Mouse (Mus musculus): ENCODE results near the gene Fut11. TPM values are rescaled to one million over a fixed set of nuclear protein-coding genes. Genes with fewer than 3 reads are reported as not detected.

The Fut11 gene
- 28.5 and 29.2 TPM in 2 replicates for polyA plus RNA-seq (2015; fragmentation: Nextera tagmentation; extraction: Ambion mirVana)

GRCm38 (mm10) chr14:20694884-20695760 lies at the start of gene Fut11:
Gene Fut11, plus strand, starts transcription at chr14:20694968.
- H3K27ac ChIP-seq = peak within 1 kb of the TSS; percentile 100
- ATAC-seq (replicated peaks; ENCODE audit: low FRiP score) = peak; percentile 95
- no peaks in the 10 kb centered on the region for H3K27me3 ChIP-seq
- peak within 1 kb of the TSS; percentile 96 for H3K9ac ChIP-seq
- H3K4me2 ChIP-seq = peak within 1 kb of the TSS; percentile 78
- WGBS = under 1% methylated on average over 111 of the region's 111 CpGs
- no peaks in the 10 kb centered on the region for H3K9me3 ChIP-seq (replicated peaks)
- H3K4me1 ChIP-seq = peaks cover 56% of the 10 kb centered on the region
- peak within 1 kb of the TSS; percentile 96 for H3K4me3 ChIP-seq (replicated peaks)
- peaks cover 64% of the 10 kb centered on the region for H3K36me3 ChIP-seq

DNA sequence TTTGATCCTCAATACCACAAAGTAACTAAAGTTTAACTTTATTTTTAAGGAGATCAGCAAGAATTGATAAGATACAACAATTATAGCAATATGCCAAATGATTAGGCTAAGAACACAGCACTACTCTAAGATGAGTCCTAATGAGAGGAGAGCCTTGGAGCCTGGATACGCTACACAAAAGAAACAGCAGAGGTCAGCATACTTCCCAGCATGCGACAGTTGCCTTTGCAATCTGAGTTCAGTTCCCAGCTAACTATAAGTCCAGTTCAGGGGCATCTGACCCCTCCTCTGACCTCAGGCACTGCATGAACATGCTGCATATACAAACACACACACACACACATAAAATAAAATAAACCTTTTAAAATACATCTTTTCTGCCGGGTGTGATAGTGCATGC lies 49.2 kb upstream of the Fut11 start:
- H3K27me3 ChIP-seq = no peaks in the 10 kb centered on the region
- H3K36me3 ChIP-seq = no peaks in the 10 kb centered on the region
- no peak overlapping the region for H3K27ac ChIP-seq
- no peaks in the 10 kb centered on the region for H3K9me3 ChIP-seq (replicated peaks)
- no peak overlapping the region for H3K4me3 ChIP-seq (replicated peaks)
- H3K4me2 ChIP-seq = no peak overlapping the region
- peaks cover 8% of the 10 kb centered on the region for H3K4me1 ChIP-seq
- WGBS = 38% methylated on average over 3 of the region's 3 CpGs
- ATAC-seq (replicated peaks; ENCODE audit: low FRiP score) = no peak
- no peak overlapping the region for H3K9ac ChIP-seq

GRCm38 (mm10) chr14:20646381-20646780 lies 48.4 kb upstream of the Fut11 start:
- Histone ChIP-seq H3K4me1 (peaks cover 9% of the 10 kb centered on the region), H3K36me3 (no peaks in the 10 kb centered on the region), H3K27ac (no peak overlapping the region), H3K9me3 (replicated peaks) (no peaks in the 10 kb centered on the region), H3K27me3 (no peaks in the 10 kb centered on the region), H3K4me3 (replicated peaks) (no peak overlapping the region), H3K4me2 (no peak overlapping the region), H3K9ac (no peak overlapping the region)
- no peak for ATAC-seq (replicated peaks; ENCODE audit: low FRiP score)

- Histone ChIP-seq H3K4me2 (no peak overlapping the region), H3K4me3 (replicated peaks) (no peak overlapping the region), H3K27me3 (no peaks in the 10 kb centered on the region), H3K27ac (no peak overlapping the region), H3K4me1 (peaks cover 15% of the 10 kb centered on the region; the same call in 1 of the 2 replicates), H3K9me3 (replicated peaks) (no peaks in the 10 kb centered on the region), H3K9ac (no peak overlapping the region), H3K36me3 (no peaks in the 10 kb centered on the region)
- 51% methylated on average over 2 of the region's 2 CpGs for WGBS
- no peak for ATAC-seq (replicated peaks; ENCODE audit: low FRiP score)
Measured at GRCm38 (mm10) chr14:20651000-20651399, 43.8 kb upstream of the Fut11 start.

DNA sequence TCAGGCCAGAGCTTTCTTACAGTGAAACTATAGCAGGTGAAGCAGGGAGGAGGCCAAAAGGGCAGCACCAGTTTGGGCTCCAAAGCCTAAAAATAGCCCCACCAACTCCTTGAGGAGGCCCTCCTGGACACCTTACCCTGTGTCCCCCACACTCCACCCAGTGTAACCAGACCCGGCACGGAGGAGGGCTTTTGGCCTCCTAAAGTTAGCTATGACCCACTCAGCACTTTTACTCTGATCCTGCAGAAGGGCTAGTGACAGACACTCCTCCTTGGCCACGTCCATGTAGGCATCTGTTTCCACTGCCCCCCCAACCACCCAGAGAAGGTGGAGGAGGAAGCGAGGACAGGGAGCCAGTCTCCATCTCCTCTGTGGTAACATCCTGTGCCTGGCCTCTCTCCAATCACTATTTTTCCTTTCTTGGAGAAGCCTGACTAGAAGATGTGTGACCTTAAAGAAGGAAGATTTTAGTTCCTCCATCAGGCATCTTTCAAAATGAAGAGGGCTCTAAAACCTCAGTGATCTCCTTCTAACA lies 43.0 kb upstream of the Fut11 start:
- 43% methylated on average over 4 of the region's 4 CpGs for WGBS

DNA sequence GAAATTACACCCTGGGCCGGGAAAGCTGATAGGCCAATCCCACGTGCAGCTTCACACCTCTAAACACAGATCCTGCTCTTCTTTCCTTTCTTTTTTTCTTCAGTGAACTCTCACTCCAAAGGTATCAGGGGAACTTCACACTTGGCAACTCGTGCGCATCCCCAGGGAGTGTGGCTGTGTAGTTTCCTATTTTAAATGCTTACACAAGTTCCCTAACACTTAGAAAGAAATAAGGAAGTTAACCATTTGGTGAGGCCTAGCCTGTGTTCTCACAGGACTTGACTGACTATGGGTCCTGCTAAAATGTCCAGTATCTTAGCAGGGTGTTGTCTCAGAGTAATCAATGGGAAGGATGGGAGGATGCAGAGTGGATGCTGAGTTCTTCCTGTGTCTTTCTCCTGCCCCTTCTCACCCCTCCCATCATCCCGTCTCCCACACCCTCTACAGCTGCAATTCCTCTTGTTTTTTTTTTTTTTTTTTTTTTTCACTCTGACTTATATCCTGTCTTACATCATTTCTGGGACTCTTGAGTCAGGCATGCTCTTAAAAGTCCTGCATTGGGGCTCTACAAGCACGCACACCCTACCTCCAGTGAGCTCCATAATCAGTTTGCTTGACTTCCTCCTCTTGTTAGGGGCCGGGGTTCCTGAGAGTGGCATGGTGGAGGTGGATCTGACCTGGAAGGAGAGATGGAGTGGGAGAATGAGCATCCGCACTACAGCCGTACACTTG lies 39.9 kb upstream of the Fut11 start:
- Histone ChIP-seq H3K4me1 (peaks cover 22% of the 10 kb centered on the region), H3K4me2 (no peak overlapping the region), H3K36me3 (no peaks in the 10 kb centered on the region), H3K27ac (no peak overlapping the region), H3K4me3 (replicated peaks) (no peak overlapping the region), H3K9me3 (replicated peaks) (no peaks in the 10 kb centered on the region), H3K27me3 (no peaks in the 10 kb centered on the region), H3K9ac (no peak overlapping the region)
- ATAC-seq (replicated peaks; ENCODE audit: low FRiP score) = no peak
- 59% methylated on average over 9 of the region's 9 CpGs for WGBS

More for the DNA sequence above, 43.0 kb upstream of the Fut11 start:
- ATAC-seq (replicated peaks; ENCODE audit: low FRiP score) = 0 out of 2 replicates have a peak, but pooled peaks have one; percentile 33
- no peaks in the 10 kb centered on the region for H3K27me3 ChIP-seq
- H3K4me2 ChIP-seq = no peak overlapping the region
- H3K4me3 ChIP-seq (replicated peaks) = no peak overlapping the region
- H3K9ac ChIP-seq = no peak overlapping the region
- no peak overlapping the region for H3K27ac ChIP-seq
- no peaks in the 10 kb centered on the region for H3K9me3 ChIP-seq (replicated peaks)
- H3K4me1 ChIP-seq = peaks cover 22% of the 10 kb centered on the region
- H3K36me3 ChIP-seq = no peaks in the 10 kb centered on the region

DNA sequence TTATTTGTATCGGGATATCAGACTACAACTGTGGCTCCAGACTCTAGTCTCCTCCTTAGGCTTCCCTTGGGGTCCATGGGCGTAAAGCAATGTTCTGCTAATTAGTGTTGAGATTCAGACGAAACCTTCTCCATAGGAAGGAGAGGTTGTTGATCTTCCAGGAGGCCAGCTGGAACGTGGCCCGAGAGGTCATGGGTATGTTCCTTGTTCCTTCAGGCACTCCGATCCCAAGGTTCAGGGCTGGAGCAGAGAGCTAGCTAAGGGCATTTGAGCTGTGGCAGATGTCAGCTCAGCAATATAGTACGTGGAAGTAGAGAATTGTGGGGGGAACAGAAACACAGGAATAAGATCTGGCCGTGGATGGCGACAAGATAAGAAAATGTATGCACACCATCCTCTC lies 39.0 kb upstream of the Fut11 start:
- Histone ChIP-seq H3K9ac (no peak overlapping the region), H3K27me3 (no peaks in the 10 kb centered on the region), H3K4me1 (peaks cover 26% of the 10 kb centered on the region), H3K4me2 (no peak overlapping the region), H3K36me3 (no peaks in the 10 kb centered on the region), H3K4me3 (replicated peaks) (no peak overlapping the region), H3K9me3 (replicated peaks) (no peaks in the 10 kb centered on the region), H3K27ac (no peak overlapping the region)
- WGBS = 50% methylated on average over 9 of the region's 9 CpGs
- no peak for ATAC-seq (replicated peaks; ENCODE audit: low FRiP score)

GRCm38 (mm10) chr14:20656361-20656760 lies 38.4 kb upstream of the Fut11 start, which contains the start of gene Myoz1:
Gene Myoz1, minus strand, starts transcription at chr14:20656540.
- WGBS = 28% methylated on average over 11 of the region's 11 CpGs
- Histone ChIP-seq H3K4me3 (replicated peaks) (no peak within 1 kb of the TSS), H3K9me3 (replicated peaks) (no peaks in the 10 kb centered on the region), H3K9ac (no peak within 1 kb of the TSS), H3K27me3 (no peaks in the 10 kb centered on the region), H3K27ac (no peak within 1 kb of the TSS), H3K4me1 (peaks cover 27% of the 10 kb centered on the region), H3K4me2 (no peak within 1 kb of the TSS), H3K36me3 (no peaks in the 10 kb centered on the region)
- ATAC-seq (replicated peaks; ENCODE audit: low FRiP score) = no peak

- Histone ChIP-seq H3K9ac (no peak overlapping the region), H3K4me2 (no peak overlapping the region), H3K9me3 (replicated peaks) (no peaks in the 10 kb centered on the region), H3K27ac (no peak overlapping the region), H3K4me3 (replicated peaks) (no peak overlapping the region), H3K27me3 (peaks cover 11% of the 10 kb centered on the region), H3K36me3 (no peaks in the 10 kb centered on the region), H3K4me1 (peaks cover 34% of the 10 kb centered on the region)
- ATAC-seq (replicated peaks; ENCODE audit: low FRiP score) = no peak
Measured at GRCm38 (mm10) chr14:20658326-20658725, 36.4 kb upstream of the Fut11 start.

- 87% methylated on average over 6 of the region's 6 CpGs for WGBS
- Histone ChIP-seq H3K4me3 (replicated peaks) (no peak overlapping the region), H3K27ac (no peak overlapping the region), H3K27me3 (peaks cover 11% of the 10 kb centered on the region), H3K36me3 (no peaks in the 10 kb centered on the region), H3K4me2 (no peak overlapping the region), H3K9me3 (replicated peaks) (no peaks in the 10 kb centered on the region), H3K4me1 (peaks cover 34% of the 10 kb centered on the region), H3K9ac (no peak overlapping the region)
- ATAC-seq (replicated peaks; ENCODE audit: low FRiP score) = no peak
Measured at GRCm38 (mm10) chr14:20658902-20659301, 35.9 kb upstream of the Fut11 start.

GRCm38 (mm10) chr14:20659687-20660086 lies 35.1 kb upstream of the Fut11 start:
- no peak overlapping the region for H3K4me3 ChIP-seq (replicated peaks)
- peaks cover 11% of the 10 kb centered on the region for H3K27me3 ChIP-seq
- H3K9me3 ChIP-seq (replicated peaks) = no peaks in the 10 kb centered on the region
- no peak overlapping the region for H3K9ac ChIP-seq
- H3K27ac ChIP-seq = no peak overlapping the region
- WGBS = 95% methylated on average over 7 of the region's 7 CpGs
- ATAC-seq (replicated peaks; ENCODE audit: low FRiP score) = no peak
- H3K4me1 ChIP-seq = peaks cover 34% of the 10 kb centered on the region
- no peaks in the 10 kb centered on the region for H3K36me3 ChIP-seq
- H3K4me2 ChIP-seq = no peak overlapping the region
